Mouse (Mus musculus) ES-Bruce4 (cell line): Measurements from ENCODE around the gene Dcst1. TPM values are rescaled to one million over a fixed set of nuclear protein-coding genes. Genes with fewer than 3 reads are reported as not detected.

Experiments
- H3K27ac ChIP-seq: 2 replicates; pipeline ENCODE4 v1.5.1; 2012; ENCODE audit warnings: low read length, inconsistent platforms; ENCODE audit not compliant: insufficient read depth
- H3K27me3 ChIP-seq: 2 replicates; pipeline ENCODE4 v1.6.1; 2012; ENCODE audit warnings: mild to moderate bottlenecking, low read length, inconsistent platforms; ENCODE audit not compliant: control insufficient read depth, poor library complexity, insufficient read depth, severe bottlenecking
- H3K36me3 ChIP-seq: 2 replicates; pipeline ENCODE4 v1.6.1; 2012; ENCODE audit warnings: inconsistent platforms, mild to moderate bottlenecking, low read length, moderate library complexity; ENCODE audit not compliant: control insufficient read depth, poor library complexity, insufficient read depth, severe bottlenecking
- H3K4me1 ChIP-seq: one replicate; pipeline ENCODE4 v1.8.1; 2011; ENCODE audit warnings: low read length; ENCODE audit not compliant: control insufficient read depth, insufficient read depth
- H3K4me3 ChIP-seq: 2 replicates; pipeline ENCODE4 v1.5.1; 2011; ENCODE audit warnings: low read depth, mild to moderate bottlenecking, low read length
- H3K9ac ChIP-seq: 2 replicates; pipeline ENCODE4 v1.6.1; 2012; ENCODE audit warnings: low read depth, mild to moderate bottlenecking, inconsistent platforms; ENCODE audit not compliant: poor library complexity, severe bottlenecking
- H3K9me3 ChIP-seq: replicated peaks from 2 replicates; pipeline ENCODE4 v1.6.1; 2012; ENCODE audit warnings: mild to moderate bottlenecking, low read length, inconsistent platforms; ENCODE audit not compliant: control insufficient read depth, poor library complexity, insufficient read depth, severe bottlenecking
- CTCF ChIP-seq: IDR thresholded peaks from one replicate; pipeline ENCODE4 v1.8.1; 2011; ENCODE audit warnings: low read depth, low read length
- EP300 ChIP-seq: IDR thresholded peaks from 2 replicates; pipeline ENCODE4 v1.6.1; 2011; ENCODE audit warnings: low read depth, low read length; ENCODE audit not compliant: insufficient read depth
- POLR2A ChIP-seq: IDR thresholded peaks from one replicate; pipeline ENCODE4 v1.8.1; 2011; ENCODE audit warnings: low read length; ENCODE audit not compliant: insufficient read depth
- polyA plus RNA-seq: library from polyadenylated mRNA; stranded (reverse); fragments of >200 nt; gene quantifications from 2 replicates; pipeline ENCODE4 v1.2.4, GENCODE M21; 2011; ENCODE audit warnings: low read depth; ENCODE audit not compliant: missing spikeins, insufficient read depth, insufficient read length

The Dcst1 gene
- not detected in 2 replicates for polyA plus RNA-seq

DNA sequence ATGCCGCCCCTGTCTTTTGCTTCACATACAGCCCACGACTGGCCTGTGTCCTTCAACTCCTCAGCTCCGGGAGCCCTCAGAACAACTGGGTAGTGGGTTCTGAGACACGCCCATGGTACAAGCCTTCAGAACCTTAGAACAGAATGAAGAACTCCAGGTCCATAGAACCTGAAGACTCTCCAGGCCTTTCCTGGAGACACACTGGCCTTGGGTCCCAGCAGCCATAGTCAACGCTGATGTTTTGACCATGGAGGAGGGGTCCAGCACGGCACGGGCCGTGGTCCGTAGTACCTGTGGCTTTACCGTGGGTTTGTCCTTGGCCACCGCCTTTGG is at the start of gene Dcst1:
Gene Dcst1, minus strand, starts transcription at position 101 of the 333 bp plus-strand sequence.
- no peaks in the 10 kb centered on the region for H3K9me3 ChIP-seq
- no peak within 1 kb of the TSS for H3K9ac ChIP-seq
- no peaks in the 10 kb centered on the region for H3K36me3 ChIP-seq
- H3K4me3 ChIP-seq, result peak within 1 kb of the TSS; percentile 18
- no peaks in the 10 kb centered on the region for H3K4me1 ChIP-seq
- no peaks in the 10 kb centered on the region for H3K27me3 ChIP-seq
- no peak for TF ChIP-seq CTCF
- no peak for TF ChIP-seq POLR2A
- TF ChIP-seq EP300, result no peak
- no peak within 1 kb of the TSS for H3K27ac ChIP-seq

GRCm38 (mm10) chr3:89411490-89412393 is 46.7 kb upstream of the Dcst1 start, which contains the start of gene Flad1:
TSS of gene Flad1 (minus strand) at chr3:89411870.
- peak within 1 kb of the TSS; percentile 91 for H3K9ac ChIP-seq
- no peaks in the 10 kb centered on the region for H3K4me1 ChIP-seq
- H3K4me3 ChIP-seq, result peak within 1 kb of the TSS; percentile 98
- H3K36me3 ChIP-seq, result peaks cover 26% of the 10 kb centered on the region
- H3K9me3 ChIP-seq, result no peaks in the 10 kb centered on the region
- H3K27ac ChIP-seq, result peak within 1 kb of the TSS; percentile 89
- TF ChIP-seq POLR2A, result no peak
- TF ChIP-seq EP300, result no peak
- no peak for TF ChIP-seq CTCF
- H3K27me3 ChIP-seq, result no peaks in the 10 kb centered on the region

DNA sequence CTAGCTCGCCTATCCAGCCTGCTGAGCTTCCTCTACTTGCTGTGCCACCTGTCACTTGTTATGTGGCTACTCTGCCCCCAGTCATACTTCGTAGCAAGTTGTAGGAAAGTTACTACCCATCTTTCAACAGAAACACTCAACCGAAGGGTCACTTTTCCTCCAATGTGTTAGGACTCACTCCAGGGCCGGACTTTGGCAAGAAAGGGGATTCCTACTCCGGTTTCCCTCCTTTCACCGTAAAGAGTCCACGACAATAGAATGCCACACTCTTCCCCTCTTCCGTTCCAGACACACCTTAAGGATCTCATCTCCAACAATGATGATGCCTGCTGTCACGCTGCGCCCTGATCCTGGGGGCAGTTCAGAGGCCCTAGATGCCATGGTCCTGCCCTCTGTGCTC is 45.8 kb upstream of the Dcst1 start:
- Histone ChIP-seq H3K27me3 (no peaks in the 10 kb centered on the region), H3K9ac (peak overlapping the region; percentile 78), H3K9me3 (no peaks in the 10 kb centered on the region), H3K36me3 (peaks cover 21% of the 10 kb centered on the region), H3K27ac (0 out of 2 replicates have a peak overlapping the region, but pooled peaks have one; percentile 58), H3K4me3 (peak overlapping the region; percentile 98), H3K4me1 (no peaks in the 10 kb centered on the region)
- TF ChIP-seq POLR2A (no peak), EP300 (no peak), CTCF (no peak)

DNA sequence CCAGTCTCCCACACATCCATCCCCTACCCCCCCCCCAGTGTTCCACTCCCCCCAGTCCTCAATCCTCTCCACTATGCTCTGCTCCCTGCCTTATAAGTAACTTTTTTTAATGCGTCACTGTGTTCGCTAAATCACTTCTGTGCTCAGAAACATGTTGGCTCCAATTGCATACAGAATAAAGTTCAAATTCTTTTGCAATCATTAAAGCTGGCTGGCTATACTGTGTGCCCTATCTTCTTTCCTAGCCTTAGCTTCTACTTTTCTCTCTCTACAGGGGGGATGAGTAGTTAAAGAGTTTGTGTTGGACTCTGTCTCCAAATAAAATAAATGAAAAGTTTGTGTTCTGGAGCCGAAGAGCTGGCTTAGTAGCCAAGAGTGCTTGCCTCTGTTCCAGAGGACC is 44.6 kb upstream of the Dcst1 start:
- H3K36me3 ChIP-seq, result peaks cover 10% of the 10 kb centered on the region
- H3K4me1 ChIP-seq, result no peaks in the 10 kb centered on the region
- no peak for TF ChIP-seq EP300
- no peak for TF ChIP-seq POLR2A
- no peak for TF ChIP-seq CTCF

GRCm38 (mm10) chr3:89408448-89408847 is 43.4 kb upstream of the Dcst1 start:
- Histone ChIP-seq H3K9me3 (no peaks in the 10 kb centered on the region), H3K4me3 (peak overlapping the region; percentile 44), H3K27me3 (no peaks in the 10 kb centered on the region), H3K27ac (no peak overlapping the region), H3K9ac (peak overlapping the region; percentile 55), H3K36me3 (no peaks in the 10 kb centered on the region), H3K4me1 (no peaks in the 10 kb centered on the region)
- TF ChIP-seq POLR2A (no peak), CTCF (peak; percentile 31), EP300 (no peak)

More for the DNA sequence above, 44.6 kb upstream of the Dcst1 start:
- H3K27ac ChIP-seq, result no peak overlapping the region
- H3K9ac ChIP-seq, result no peak overlapping the region
- H3K4me3 ChIP-seq, result no peak overlapping the region
- H3K27me3 ChIP-seq, result no peaks in the 10 kb centered on the region
- no peaks in the 10 kb centered on the region for H3K9me3 ChIP-seq

DNA sequence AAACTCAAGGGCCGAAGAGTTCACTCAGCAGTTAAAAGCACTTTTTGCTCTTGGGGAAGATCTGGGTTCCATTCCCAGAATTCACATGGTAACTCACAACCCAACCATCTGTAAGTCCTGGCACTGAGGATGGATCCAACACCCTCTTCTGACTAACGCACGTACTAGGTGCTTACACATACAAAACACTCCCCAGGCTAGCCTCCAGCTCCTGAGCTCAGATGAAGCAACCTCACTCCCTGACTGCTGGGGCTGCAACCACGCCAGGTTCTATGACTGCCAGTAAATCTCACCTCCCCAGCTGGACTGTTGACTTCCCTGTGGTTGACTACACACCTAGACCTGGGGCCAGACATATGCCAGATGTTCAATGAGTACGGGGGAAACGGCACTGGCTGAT is 41.8 kb upstream of the Dcst1 start:
- no peaks in the 10 kb centered on the region for H3K36me3 ChIP-seq
- no peak overlapping the region for H3K4me3 ChIP-seq

More for the DNA sequence above, 41.8 kb upstream of the Dcst1 start:
- H3K9me3 ChIP-seq, result no peaks in the 10 kb centered on the region
- no peaks in the 10 kb centered on the region for H3K27me3 ChIP-seq
- no peak overlapping the region for H3K27ac ChIP-seq
- TF ChIP-seq POLR2A (no peak), CTCF (no peak), EP300 (no peak)
- H3K9ac ChIP-seq, result no peak overlapping the region
- H3K4me1 ChIP-seq, result no peaks in the 10 kb centered on the region
